Mouse (Mus musculus): ENCODE measurements around the gene Lypla2. TPM values are rescaled to one million over a fixed set of nuclear protein-coding genes. Genes with fewer than 3 reads are reported as not detected.
"Not testable (repeated sequence)": the region's sequence is repeated elsewhere in the genome, so short reads cannot be mapped to it uniquely, and the experiment has no call there.

Lypla2 gene
- 100 to 1,000 TPM; 113 to 119 TPM for total RNA-seq (2021)
- long read RNA-seq, transcript Lypla2-203 (9 exons, 1,119 nt) = minor isoform, 6 of 103 reads
- long read RNA-seq, transcript Lypla2-201 (10 exons, 1,626 nt) = major isoform, 73 of 103 reads
- long read RNA-seq, partial matches to known transcripts = 3 of 103 reads
- long read RNA-seq, other reads (novel, unspliced or antisense) = 21 of 103 reads

- peak; percentile 90 to 92 for DNase-seq (ENCODE audit: low spot score in 2 of 2)
Measured at GRCm38 (mm10) chr4:135972556-135972906, at the start of gene Lypla2. Gene Lypla2, minus strand, starts transcription at chr4:135972626.

- peak; percentile 97 to 99 for DNase-seq (ENCODE audit: low spot score in 2 of 2)
Measured at GRCm38 (mm10) chr4:136021549-136022047, 49.2 kb upstream of the Lypla2 start, which contains the start of gene Eloa. Gene Eloa, minus strand, starts transcription at chr4:136021763.

- DNase-seq (ENCODE audit: low spot score in 2 of 2) = no peak
Measured at GRCm38 (mm10) chr4:136020743-136021548, 48.5 kb upstream of the Lypla2 start.

GRCm38 (mm10) chr4:136016059-136016602 is 43.7 kb upstream of the Lypla2 start:
- DNase-seq (ENCODE audit: low spot score in 2 of 2) = no peak

- DNase-seq (ENCODE audit: low spot score in 2 of 2) = no peak
Measured at GRCm38 (mm10) chr4:136010586-136010985, 38.2 kb upstream of the Lypla2 start.

- no peak for DNase-seq (ENCODE audit: low spot score in 2 of 2)
Measured at GRCm38 (mm10) chr4:136008782-136009447, 36.5 kb upstream of the Lypla2 start.

GRCm38 (mm10) chr4:136006821-136007220 is 34.4 kb upstream of the Lypla2 start:
- DNase-seq (ENCODE audit: low spot score in 2 of 2) = no peak

- no peak for DNase-seq (ENCODE audit: low spot score in 2 of 2)
Measured at GRCm38 (mm10) chr4:136004921-136005320, 32.5 kb upstream of the Lypla2 start.

GRCm38 (mm10) chr4:136004107-136004675 is 31.8 kb upstream of the Lypla2 start:
- no peak for DNase-seq (ENCODE audit: low spot score in 2 of 2)

- DNase-seq (ENCODE audit: low spot score in 2 of 2) = no peak
Measured at GRCm38 (mm10) chr4:135995118-135995517, 22.7 kb upstream of the Lypla2 start.

GRCm38 (mm10) chr4:135993941-135994340 is 21.5 kb upstream of the Lypla2 start:
- no peak for DNase-seq (ENCODE audit: low spot score in 2 of 2)

GRCm38 (mm10) chr4:135987714-135988113 is 15.3 kb upstream of the Lypla2 start:
- DNase-seq (ENCODE audit: low spot score in 2 of 2) = no peak

GRCm38 (mm10) chr4:135986943-135987710 is 14.7 kb upstream of the Lypla2 start, which contains the start of gene Pithd1:
Gene Pithd1, minus strand, starts transcription at chr4:135987264.
- peak; percentile 92 to 95 for DNase-seq (ENCODE audit: low spot score in 2 of 2)

- no peak for DNase-seq (ENCODE audit: low spot score in 2 of 2)
Measured at GRCm38 (mm10) chr4:135986301-135986942, 14.0 kb upstream of the Lypla2 start.

- DNase-seq (ENCODE audit: low spot score in 2 of 2) = no peak
Measured at GRCm38 (mm10) chr4:135985769-135986168, 13.3 kb upstream of the Lypla2 start.

GRCm38 (mm10) chr4:135985193-135985592 is 12.8 kb upstream of the Lypla2 start:
- no peak for DNase-seq (ENCODE audit: low spot score in 2 of 2)

- DNase-seq (ENCODE audit: low spot score in 2 of 2) = no peak
Measured at GRCm38 (mm10) chr4:135984556-135984955, 12.1 kb upstream of the Lypla2 start.

GRCm38 (mm10) chr4:135981524-135982063 is 9.2 kb upstream of the Lypla2 start:
- DNase-seq (ENCODE audit: low spot score in 2 of 2) = peak; percentile 62 to 69

- DNase-seq (ENCODE audit: low spot score in 2 of 2) = not testable (repeated sequence)
Measured at GRCm38 (mm10) chr4:135980223-135980622, 7.8 kb upstream of the Lypla2 start.

GRCm38 (mm10) chr4:135976146-135976545 is 3.7 kb upstream of the Lypla2 start:
- no peak for DNase-seq (ENCODE audit: low spot score in 2 of 2)
